Comparison of ENCODE assay signal across 22 mouse cellular contexts in the genomic region with DNA sequence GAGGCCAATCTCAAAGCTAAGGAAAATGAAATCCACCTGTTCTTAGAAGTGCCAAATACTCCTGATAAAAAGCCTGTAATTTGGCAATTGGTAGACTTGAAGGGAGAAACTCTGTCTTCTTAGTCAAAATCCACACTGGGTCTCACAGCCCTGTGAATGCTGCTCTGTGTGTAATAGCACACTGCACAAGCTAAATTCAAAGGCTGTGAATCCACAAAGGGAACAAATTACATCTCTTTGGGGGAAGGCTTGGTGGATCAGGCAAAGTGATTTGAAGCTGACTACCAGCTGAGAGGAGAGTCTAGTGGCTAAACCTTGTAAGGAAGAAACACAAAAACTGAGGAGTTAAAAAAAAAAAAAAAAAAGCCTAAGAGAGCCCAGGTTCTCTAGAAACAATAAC. TPM values are rescaled to one million over a fixed set of nuclear protein-coding genes. Genes with fewer than 3 reads are reported as not detected.
DNase-seq lines count a peak whose midpoint lies in the region; ATAC-seq and TF ChIP-seq lines count a peak whose summit lies in the region.
"Had no signal": no experiment of that assay in that cellular context is flagged by ENCODE, and none has a peak within 500 bp of the region (broad histone marks: within the 10 kb centered on the region; RNA-seq: fewer than 3 reads in every experiment).

No protein-coding gene starts in this region.

- no peaks in the 10 kb centered on the region for H3K36me3 ChIP-seq in hindbrain, embryonic 11.5 days (ENCODE audit: control insufficient read depth, insufficient read depth, low read length)
- H3K36me3 ChIP-seq in hindbrain, embryonic 13.5 days = no peaks in the 10 kb centered on the region
- no peaks in the 10 kb centered on the region for H3K36me3 ChIP-seq in embryonic facial prominence, embryonic 10.5 days (replicated peaks)
- no peaks in the 10 kb centered on the region for H3K36me3 ChIP-seq in forebrain, embryonic 16.5 days (ENCODE audit: control insufficient read depth, insufficient read depth)
- no peaks in the 10 kb centered on the region for H3K36me3 ChIP-seq in intestine, postnatal 0 days (ENCODE audit: control insufficient read depth, insufficient read depth)

- peaks cover 5% of the 10 kb centered on the region for H3K4me1 ChIP-seq in hindbrain, embryonic 11.5 days (replicated peaks; ENCODE audit: control insufficient read depth, insufficient read depth, low read length)
- peaks cover 4% of the 10 kb centered on the region for H3K4me1 ChIP-seq in hindbrain, embryonic 13.5 days (replicated peaks)
- H3K4me1 ChIP-seq in embryonic facial prominence, embryonic 10.5 days = peaks cover 28% of the 10 kb centered on the region
- H3K4me1 ChIP-seq in forebrain, embryonic 16.5 days (replicated peaks; ENCODE audit: control insufficient read depth, insufficient read depth, low read length) = peaks cover 2% of the 10 kb centered on the region
- H3K4me1 ChIP-seq in intestine, postnatal 0 days (replicated peaks; ENCODE audit: control insufficient read depth, insufficient read depth, low read length) = no peaks in the 10 kb centered on the region

- TF ChIP-seq POLR2A in brain, embryonic 14.5 days (IDR thresholded peaks at IDR 0.05; ENCODE audit: borderline replicate concordance, extremely low read depth, insufficient read depth, insufficient read length, poor library complexity, severe bottlenecking) = no peak

- ATAC-seq in hindbrain, embryonic 11.5 days (ENCODE audit: low FRiP score) = no peak
- no peak for ATAC-seq in hindbrain, embryonic 13.5 days (ENCODE audit: low FRiP score)
- peak; percentile 43 for ATAC-seq in forebrain, embryonic 16.5 days
- ATAC-seq in intestine, postnatal 0 days = no peak
- ATAC-seq: CD4-positive, CD25-positive, alpha-beta regulatory T cell, adult 4 months; liver, postnatal 0 days; lung, postnatal 0 days had no signal

- peak overlapping the region; percentile 54; the same call in 1 of the 2 replicates for H3K27ac ChIP-seq in hindbrain, embryonic 11.5 days (ENCODE audit: low read depth, low read length)
- no peak overlapping the region for H3K27ac ChIP-seq in hindbrain, embryonic 13.5 days
- peak overlapping the region; percentile 0; the same call in 1 of the 2 replicates for H3K27ac ChIP-seq in embryonic facial prominence, embryonic 10.5 days (replicated peaks)
- H3K27ac ChIP-seq in forebrain, embryonic 16.5 days (ENCODE audit: low read length) = no peak overlapping the region
- H3K27ac ChIP-seq in intestine, postnatal 0 days (ENCODE audit: low read depth, low read length) = no peak overlapping the region
- H3K27ac ChIP-seq: macrophage; stomach, postnatal 0 days had no signal

- DNase-seq in hindbrain, embryonic 11.5 days (ENCODE audit: low spot score) = no peak
- peak; percentile 73 for DNase-seq in brain, embryonic 14.5 days (ENCODE audit: low read depth)
- no peak for DNase-seq in embryonic facial prominence, embryonic 10.5 days (ENCODE audit: low spot score)
- DNase-seq in spleen, adult 18-20 months = no peak
- DNase-seq: adrenal gland, postnatal 25 days; cerebellum, adult 11 months; cerebellum, postnatal 10 days; gastrocnemius, postnatal 14 days; heart, adult 11 months; kidney, adult 8-10 months; kidney, postnatal 10 days; liver, postnatal 0 days; thymus, adult 2 months; thymus, postnatal 4 days had no signal

- no peak for TF ChIP-seq CTCF in brain, embryonic 14.5 days (IDR thresholded peaks at IDR 0.05; ENCODE audit: borderline replicate concordance, extremely low read depth, insufficient read depth, insufficient read length)
- no peak for TF ChIP-seq CTCF in intestine, postnatal 0 days (IDR thresholded peaks at IDR 0.05; ENCODE audit: low read depth)

- H3K9ac ChIP-seq in hindbrain, embryonic 11.5 days (ENCODE audit: low read depth, low read length) = no peak overlapping the region
- no peak overlapping the region for H3K9ac ChIP-seq in hindbrain, embryonic 13.5 days
- H3K9ac ChIP-seq in forebrain, embryonic 16.5 days (replicated peaks; ENCODE audit: low read depth, low read length) = no peak overlapping the region
- H3K9ac ChIP-seq in intestine, postnatal 0 days (ENCODE audit: low read depth, low read length) = no peak overlapping the region
- H3K9ac ChIP-seq: liver, postnatal 0 days had no signal

- H3K9me3 ChIP-seq in hindbrain, embryonic 11.5 days (ENCODE audit: control insufficient read depth, low read length) = no peaks in the 10 kb centered on the region
- H3K9me3 ChIP-seq in hindbrain, embryonic 13.5 days = no peaks in the 10 kb centered on the region
- H3K9me3 ChIP-seq in embryonic facial prominence, embryonic 10.5 days = no peaks in the 10 kb centered on the region
- no peaks in the 10 kb centered on the region for H3K9me3 ChIP-seq in forebrain, embryonic 16.5 days (ENCODE audit: control insufficient read depth, low read length)
- no peaks in the 10 kb centered on the region for H3K9me3 ChIP-seq in intestine, postnatal 0 days (ENCODE audit: control insufficient read depth)

- H3K4me3 ChIP-seq in hindbrain, embryonic 11.5 days (ENCODE audit: low read depth, low read length) = no peak overlapping the region
- H3K4me3 ChIP-seq in hindbrain, embryonic 13.5 days = no peak overlapping the region
- no peak overlapping the region for H3K4me3 ChIP-seq in embryonic facial prominence, embryonic 10.5 days
- H3K4me3 ChIP-seq in forebrain, embryonic 16.5 days (replicated peaks; ENCODE audit: low read length) = no peak overlapping the region
- no peak overlapping the region for H3K4me3 ChIP-seq in intestine, postnatal 0 days (ENCODE audit: low read depth, low read length)

- H3K4me2 ChIP-seq in hindbrain, embryonic 11.5 days (replicated peaks; ENCODE audit: low read depth, low read length) = no peak overlapping the region
- H3K4me2 ChIP-seq in hindbrain, embryonic 13.5 days = no peak overlapping the region
- no peak overlapping the region for H3K4me2 ChIP-seq in forebrain, embryonic 16.5 days (ENCODE audit: low read length)
- no peak overlapping the region for H3K4me2 ChIP-seq in intestine, postnatal 0 days (replicated peaks; ENCODE audit: low read depth)
- H3K4me2 ChIP-seq: heart, embryonic 11.5 days had no signal

- H3K27me3 ChIP-seq in hindbrain, embryonic 11.5 days (ENCODE audit: control insufficient read depth, insufficient read depth, low read length) = 0 out of 2 replicates have a peak, but pooled peaks cover 3% of the 10 kb centered on the region
- H3K27me3 ChIP-seq in hindbrain, embryonic 13.5 days = peaks cover 9% of the 10 kb centered on the region
- peaks cover 20% of the 10 kb centered on the region for H3K27me3 ChIP-seq in embryonic facial prominence, embryonic 10.5 days (replicated peaks; ENCODE audit: low read depth, poor library complexity, severe bottlenecking)
- H3K27me3 ChIP-seq in forebrain, embryonic 16.5 days (replicated peaks; ENCODE audit: control insufficient read depth, insufficient read depth, low read length) = no peaks in the 10 kb centered on the region
- no peaks in the 10 kb centered on the region for H3K27me3 ChIP-seq in intestine, postnatal 0 days (replicated peaks; ENCODE audit: control insufficient read depth, insufficient read depth, low read length)

RNA-seq across cellular contexts. Expression of gene Me3, which starts 4.8 kb away (rescaled TPM):
- polyA plus RNA-seq in hindbrain, embryonic 11.5 days (2014; fragmentation: Nextera tagmentation; extraction: Ambion mirVana) = 1.4 and 1.9 TPM in 2 replicates
- polyA plus RNA-seq in hindbrain, embryonic 13.5 days (2015; fragmentation: Nextera tagmentation; extraction: Ambion mirVana) = 4.1 and 4.3 TPM in 2 replicates
- 2.0 and 3.7 TPM in 2 replicates for polyA plus RNA-seq in brain, embryonic 14.5 days (2012; rRNA removed)
- polyA plus RNA-seq in embryonic facial prominence, embryonic 10.5 days (2016; fragmentation: Nextera tagmentation; extraction: Ambion mirVana) = 1.5 and 2.6 TPM in 2 replicates
- polyA plus RNA-seq in forebrain, embryonic 16.5 days (2015; fragmentation: Nextera tagmentation; extraction: Ambion mirVana) = 4.3 and 6.5 TPM in 2 replicates
- 3.5 and 4.1 TPM in 2 replicates for polyA plus RNA-seq in intestine, postnatal 0 days (2015; fragmentation: Nextera tagmentation; extraction: Ambion mirVana)
- polyA plus RNA-seq: macrophage had no signal

Comparison
In these comparisons a context has a peak if more than half of its experiments do, and no peak if none do; other contexts are left out.
1. H3K27ac ChIP-seq: peak in hindbrain, embryonic 11.5 days (single experiment) and embryonic facial prominence, embryonic 10.5 days (single experiment); none in hindbrain, embryonic 13.5 days (single experiment), forebrain, embryonic 16.5 days (single experiment) and intestine, postnatal 0 days (single experiment).